Mouse (Mus musculus) left cerebral cortex, postnatal 4 days (tissue): Measurements from ENCODE around the gene Ccl27b. TPM values are rescaled to one million over a fixed set of nuclear protein-coding genes. Genes with fewer than 3 reads are reported as not detected.
"Not testable (repeated sequence)": the region's sequence is repeated elsewhere in the genome, so short reads cannot be mapped to it uniquely, and the experiment has no call there.

Source experiments
- DNase-seq: peaks from one replicate; pipeline ENCODE4 v3.0.0-alpha.2; 2022
- intact Hi-C: fragments of 180-260 bp; cut with DNase I; formaldehyde crosslinking; loops from one replicate; pipeline ENCODE4 v1.15.1; 2025
- total RNA-seq, 2 experiments: library from RNA; stranded (reverse); gene quantifications; 2 replicates each; pipeline ENCODE4 v1.2.3; 2021

Ccl27b gene
- 1 to 10 TPM in 1 of 2 experiments, not detected in 1; 2.0 TPM for total RNA-seq

DNA sequence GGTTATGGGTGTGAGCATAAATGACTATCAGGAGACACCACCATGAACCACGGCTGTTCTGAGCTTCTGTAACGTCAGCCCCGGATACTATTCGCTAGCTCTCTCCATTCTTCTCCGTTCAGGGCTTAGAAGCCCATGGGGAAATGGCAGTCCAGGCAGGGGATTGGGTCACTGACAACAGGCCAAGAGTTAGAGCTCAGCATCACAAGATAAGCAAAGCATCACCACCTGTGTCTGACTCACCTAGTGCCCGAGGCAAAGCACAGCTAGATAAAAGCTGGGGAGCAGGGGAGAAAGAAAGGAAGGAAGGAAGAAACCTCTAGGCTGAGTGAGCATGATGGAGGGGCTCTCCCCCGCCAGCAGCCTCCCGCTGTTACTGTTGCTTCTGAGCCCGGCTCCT, at the start of gene Ccl27b:
Gene Ccl27b (plus strand): TSS at position 301 of the 400 bp plus-strand sequence.
- intact Hi-C loops, DNase-seq: not testable (repeated sequence)

DNA sequence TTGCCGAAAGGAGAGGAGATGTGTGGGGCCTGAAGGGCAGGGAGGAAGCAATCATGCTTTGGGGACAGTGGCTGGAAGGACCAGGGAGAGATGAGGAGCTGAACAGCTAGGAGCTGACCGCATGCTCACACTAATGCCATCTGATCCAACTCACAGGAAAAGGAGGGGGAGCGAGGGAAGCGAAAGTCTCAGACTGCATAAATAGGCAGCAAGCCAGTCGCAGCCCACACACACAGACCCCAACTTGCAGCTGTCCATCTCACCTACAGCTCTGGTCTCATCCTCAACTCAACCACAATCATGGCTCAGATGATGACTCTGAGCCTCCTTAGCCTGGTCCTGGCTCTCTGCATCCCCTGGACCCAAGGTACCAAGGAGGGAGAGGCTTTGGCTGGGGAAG, 43.2 kb upstream of the Ccl27b start, which contains the start of gene Gm10591:
Gene Gm10591 (plus strand): TSS at position 301 of the 400 bp plus-strand sequence.
- intact Hi-C loops, DNase-seq: not testable (repeated sequence)

DNA sequence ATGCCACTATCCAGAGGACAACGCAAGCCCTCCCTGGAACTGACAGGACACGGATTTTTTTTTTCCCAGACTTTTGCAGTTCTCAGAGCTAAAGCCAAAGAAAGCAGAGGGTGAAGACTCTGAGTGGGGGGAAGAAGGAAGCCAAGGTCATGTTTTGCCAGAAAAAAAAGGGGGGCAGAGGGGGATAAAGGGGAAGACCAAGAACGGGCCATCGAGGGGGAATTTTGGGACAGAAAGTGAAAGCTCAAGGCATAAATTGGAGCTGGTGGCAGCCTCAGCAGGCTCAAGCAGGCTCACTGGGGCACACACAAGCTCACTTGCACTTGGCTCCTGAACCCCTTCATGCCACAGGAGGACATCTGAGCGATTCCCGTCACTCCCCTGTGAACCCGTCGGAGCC, 25.6 kb upstream of the Ccl27b start, which contains the start of gene Gm2564:
Gene Gm2564 (plus strand): TSS at position 301 of the 400 bp plus-strand sequence.
- DNase-seq, intact Hi-C loops: not testable (repeated sequence)

DNA sequence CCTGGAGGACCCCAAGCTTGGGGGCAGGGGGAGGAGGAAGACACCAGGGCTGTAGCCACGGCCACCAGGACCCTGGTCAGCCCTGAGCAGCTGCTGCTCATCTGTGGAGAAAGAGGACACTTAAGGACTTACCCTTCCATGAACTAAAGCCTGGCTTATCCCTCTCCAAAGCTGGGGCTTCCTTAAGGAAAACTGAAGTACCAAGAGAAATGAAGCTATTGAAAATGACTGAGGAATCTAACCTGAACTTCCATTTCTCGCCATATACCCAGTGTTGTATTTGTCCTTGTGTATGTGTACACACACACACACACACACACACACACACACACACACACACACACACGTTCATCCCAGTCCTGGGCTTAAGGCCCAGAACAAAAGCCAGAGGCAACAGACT, 6.7 kb downstream of the Ccl27b start, which contains the start of gene Il11ra2:
Gene Il11ra2 (minus strand): TSS at position 101 of the 400 bp plus-strand sequence.
- intact Hi-C loops, DNase-seq: not testable (repeated sequence)

DNA sequence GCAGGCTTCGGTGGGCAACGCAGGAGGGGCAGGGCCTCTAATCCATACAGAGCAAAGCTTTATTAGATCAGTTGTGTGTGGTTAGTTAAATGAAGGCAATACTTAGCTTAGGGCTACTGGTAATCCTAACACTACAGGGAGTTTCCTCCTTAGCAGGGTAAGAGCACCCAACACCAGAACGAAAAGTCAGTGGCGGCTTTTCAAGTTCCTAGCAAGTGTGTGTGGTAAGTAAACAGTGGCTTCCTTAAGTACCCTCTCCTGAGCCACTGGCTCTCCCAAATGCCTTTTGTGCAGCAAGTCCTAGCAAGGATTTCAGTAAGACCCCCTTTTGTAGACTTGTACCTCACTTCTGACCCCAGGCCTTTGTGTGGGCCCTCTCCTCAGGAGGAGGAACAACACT, 20.4 kb downstream of the Ccl27b start:
- intact Hi-C loops, DNase-seq: not testable (repeated sequence)

DNA sequence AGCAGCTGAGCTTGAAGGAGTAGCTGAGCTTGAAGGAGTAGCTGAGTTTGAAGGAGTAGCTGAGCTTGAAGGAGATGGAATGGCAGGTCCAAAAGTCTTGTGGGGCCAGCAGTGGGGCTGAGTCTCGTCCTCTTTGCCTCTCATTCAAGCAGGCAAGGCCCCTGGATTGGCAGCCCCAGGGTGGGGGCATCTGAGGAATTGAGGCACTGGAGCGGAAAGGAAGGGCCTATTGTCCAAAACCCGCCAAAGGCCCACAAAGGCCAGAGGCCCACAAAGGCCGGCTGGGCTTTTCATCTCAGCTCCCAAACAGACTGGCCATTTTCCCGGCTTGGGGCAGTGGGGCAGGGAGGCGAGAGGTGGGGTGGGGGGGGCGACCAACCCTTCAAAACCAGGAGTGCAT, 24.3 kb downstream of the Ccl27b start:
- intact Hi-C loops, DNase-seq: not testable (repeated sequence)

DNA sequence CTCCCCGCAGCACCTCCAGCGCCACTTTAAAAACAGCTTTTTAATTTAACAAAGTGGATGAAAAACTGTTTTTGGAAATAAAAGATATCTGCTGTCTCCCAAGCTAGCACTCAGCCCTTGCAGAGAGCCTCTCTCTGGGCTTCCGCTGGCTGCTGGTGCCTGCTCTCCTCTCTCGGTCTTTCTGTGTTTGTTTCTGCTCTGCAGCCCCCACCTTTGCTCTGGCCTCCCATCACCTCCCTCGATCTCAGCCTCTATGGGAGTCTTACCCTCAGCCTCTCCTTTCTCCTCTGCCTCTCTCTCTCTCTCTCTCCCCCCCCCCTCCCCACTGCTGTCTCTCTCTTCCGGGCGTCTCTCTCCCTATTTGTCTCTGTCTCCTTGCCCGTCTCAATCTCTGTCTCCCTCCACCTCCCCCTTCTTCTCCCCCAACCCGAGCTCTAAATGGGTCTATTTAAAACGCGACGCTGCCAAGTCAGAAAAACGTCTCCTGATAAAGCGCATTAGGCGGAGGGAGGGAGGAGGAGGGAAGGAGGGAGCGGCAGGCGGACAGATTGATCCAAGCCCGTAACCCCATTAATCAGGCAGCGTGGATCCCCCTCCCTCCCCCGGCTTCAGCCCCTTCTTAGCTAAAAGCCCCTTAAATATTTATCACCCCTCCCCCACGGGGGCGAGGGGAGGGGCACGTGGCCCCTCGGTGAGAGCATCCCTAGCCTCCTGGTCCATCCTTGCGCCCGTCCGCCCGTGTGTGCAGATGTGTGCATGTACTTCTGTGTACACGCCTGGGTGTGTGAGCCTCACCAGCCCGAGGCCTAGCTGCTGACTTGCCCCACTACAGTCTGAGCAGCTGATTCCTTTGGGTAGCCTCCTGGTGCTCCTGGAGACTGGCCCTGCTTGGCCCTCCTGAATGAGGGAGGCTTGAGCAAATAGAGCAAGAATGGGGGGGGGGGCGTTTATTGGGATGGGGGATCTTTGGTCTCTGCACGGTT, 25.6 kb downstream of the Ccl27b start:
- DNase-seq, intact Hi-C loops: not testable (repeated sequence)

DNA sequence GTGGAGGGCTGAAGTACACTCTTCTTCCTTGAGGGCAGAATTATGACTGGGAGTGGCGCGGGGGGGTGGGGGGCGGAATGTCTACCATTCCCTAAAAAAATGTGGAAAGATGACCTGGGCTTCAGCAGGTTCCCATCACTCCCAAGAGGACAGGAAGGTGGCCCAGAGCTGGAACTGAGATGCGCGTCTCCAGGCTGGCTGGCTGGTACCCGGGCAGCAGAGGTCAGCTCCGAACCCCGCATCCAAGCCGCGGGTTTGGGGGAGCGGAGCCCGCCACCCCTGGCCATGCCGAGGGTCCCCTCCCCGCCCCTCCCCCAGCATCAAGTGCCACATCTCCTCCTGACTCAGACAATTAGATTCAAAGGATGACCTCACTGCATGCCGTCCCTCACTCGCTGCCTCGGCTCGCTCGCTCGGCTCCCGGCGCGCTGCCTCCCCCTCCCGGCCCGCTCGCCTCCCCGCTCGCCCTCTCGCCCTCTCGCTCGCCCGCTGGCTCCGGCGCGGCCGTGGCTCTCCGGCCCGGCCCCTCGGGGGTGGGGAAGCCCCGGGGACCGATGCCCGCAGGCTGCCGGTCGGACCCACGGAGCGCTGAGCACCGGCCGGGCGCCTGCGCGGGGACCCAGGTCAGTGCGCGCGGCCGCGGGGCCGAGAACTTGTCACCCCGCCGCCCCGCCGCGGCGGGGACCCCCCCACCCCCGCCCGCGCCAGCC, 26.6 kb downstream of the Ccl27b start:
- intact Hi-C loops, DNase-seq: not testable (repeated sequence)

DNA sequence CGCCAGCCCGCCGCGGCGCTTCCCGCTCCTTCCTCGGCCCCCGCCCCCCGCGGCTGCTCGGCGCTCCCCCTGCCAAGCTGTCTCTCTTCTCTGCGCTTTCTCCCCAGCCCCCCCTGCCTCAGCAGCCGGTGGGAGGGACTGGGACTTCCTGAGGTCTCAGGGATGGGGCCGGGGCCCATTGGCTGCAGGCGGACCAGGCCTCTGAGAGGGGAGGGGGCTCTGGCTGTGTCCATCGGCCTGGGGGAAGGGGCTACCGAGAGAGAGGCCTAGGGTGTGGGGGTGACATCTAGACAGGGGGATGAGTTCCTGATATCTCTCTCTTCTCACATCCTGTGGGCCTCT, 27.1 kb downstream of the Ccl27b start:
- intact Hi-C loops, DNase-seq: not testable (repeated sequence)

Other genes with a start within 250 kb of the Ccl27b start
- gene Gm21586, start 215.9 kb upstream of the Ccl27b start, total RNA-seq = not detected
- 1 to 10 TPM; 4.0 to 4.2 TPM for gene Gm2163, start 188.5 kb upstream of the Ccl27b start, total RNA-seq
- under 1 TPM in 1 of 2 experiments, not detected in 1; 0.08 TPM for gene Fam205a2, start 127.1 kb upstream of the Ccl27b start, total RNA-seq
- gene Gm10591, start 43.1 kb upstream of the Ccl27b start, total RNA-seq = not detected
- gene Gm2564, start 25.5 kb upstream of the Ccl27b start, total RNA-seq = 10 to 100 TPM in 1 of 2 experiments, 1 to 10 TPM in 1; 9.3 to 11.7 TPM
- gene Il11ra2, start 6.6 kb downstream of the Ccl27b start, total RNA-seq = not detected
- 1 to 10 TPM in 1 of 2 experiments, under 1 TPM in 1; 0.96 to 2.8 TPM for gene 4930578G10Rik, start 80.3 kb downstream of the Ccl27b start, total RNA-seq
- not detected for gene Ccl19, start 101.3 kb downstream of the Ccl27b start, total RNA-seq
- gene Ccl21a, start 118.7 kb downstream of the Ccl27b start, total RNA-seq = not detected
- under 1 TPM in 1 of 2 experiments, not detected in 1; 0.16 TPM for gene Fam205a1, start 198.6 kb downstream of the Ccl27b start, total RNA-seq
- gene Gm12394, start 201.5 kb downstream of the Ccl27b start, total RNA-seq = 1 to 10 TPM; 1.4 to 1.7 TPM
- 1 to 10 TPM in 1 of 2 experiments, under 1 TPM in 1; 0.42 to 1.3 TPM for gene Fam205c, start 219.0 kb downstream of the Ccl27b start, total RNA-seq